ENCODE assay signal across 14 mouse cellular contexts in the genomic region with DNA sequence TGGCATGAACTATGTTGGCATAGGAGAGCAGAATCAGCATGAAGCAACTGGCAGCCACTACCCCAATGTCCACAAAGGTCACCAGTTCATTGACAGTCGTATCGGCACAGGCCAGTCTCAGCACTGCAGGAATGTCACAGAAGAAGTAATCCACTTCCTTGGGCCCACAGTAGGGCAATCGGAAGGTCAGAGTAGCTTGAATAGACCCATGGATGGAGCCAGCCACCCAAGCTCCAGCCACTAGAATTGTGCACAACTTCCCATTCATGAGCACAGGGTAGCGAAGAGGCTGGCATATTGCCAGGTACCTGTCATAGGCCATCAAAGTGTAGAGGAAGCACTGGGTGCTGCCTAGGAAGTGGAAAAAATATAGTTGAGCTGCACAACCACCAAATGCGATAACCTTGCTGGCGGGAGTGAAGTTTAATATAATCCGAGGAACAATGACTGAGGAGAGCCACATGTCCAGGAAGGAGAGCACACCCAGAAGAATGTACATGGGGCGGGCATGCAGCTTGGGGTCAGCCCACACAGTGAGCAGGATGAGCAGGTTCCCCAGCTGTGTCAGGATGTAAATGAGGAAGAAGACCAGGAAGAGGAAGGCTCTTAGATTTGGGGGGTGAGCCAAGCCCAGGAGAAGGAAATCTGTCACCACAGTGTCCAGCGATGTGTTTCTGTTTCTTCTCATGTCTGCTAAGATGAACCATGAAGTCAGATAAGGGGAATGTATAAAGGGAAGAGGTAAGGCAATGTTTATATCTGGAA. TPM values are rescaled to one million over a fixed set of nuclear protein-coding genes. Genes with fewer than 3 reads are reported as not detected.
"Had no signal": no experiment of that assay in that cellular context is flagged by ENCODE, and none has a peak within 500 bp of the region (broad histone marks: within the 10 kb centered on the region; RNA-seq: fewer than 3 reads in every experiment).

No protein-coding gene starts in this region.

RNA-seq across cellular contexts. Expression of gene Olfr1511, which starts 6.9 kb away (rescaled TPM):
- total RNA-seq: layer of hippocampus, postnatal 25 days; left cerebral cortex, adult 2 months; left cerebral cortex, postnatal 14 days; midbrain, postnatal 0 days; neutrophil, adult 5-6 weeks had no signal
- polyA plus RNA-seq: limb, embryonic 10.5 days; limb, embryonic 14.5 days; liver, embryonic 11.5 days; liver, embryonic 15.5 days; lung, adult 2 months; midbrain, embryonic 13.5 days; myocyte; neural tube, embryonic 12.5 days had no signal

RNA-seq across cellular contexts. Expression of gene Olfr1512, which starts 11.3 kb away (rescaled TPM):
- total RNA-seq: layer of hippocampus, postnatal 25 days; left cerebral cortex, adult 2 months; left cerebral cortex, postnatal 14 days; midbrain, postnatal 0 days; neutrophil, adult 5-6 weeks had no signal
- polyA plus RNA-seq: limb, embryonic 10.5 days; limb, embryonic 14.5 days; liver, embryonic 11.5 days; liver, embryonic 15.5 days; lung, adult 2 months; midbrain, embryonic 13.5 days; midbrain, postnatal 0 days; myocyte; neural tube, embryonic 12.5 days; stomach, postnatal 0 days had no signal

RNA-seq across cellular contexts. Expression of gene Olfr1510, which starts 23.9 kb away (rescaled TPM):
- total RNA-seq: layer of hippocampus, postnatal 25 days; left cerebral cortex, adult 2 months; left cerebral cortex, postnatal 14 days; midbrain, postnatal 0 days; neutrophil, adult 5-6 weeks had no signal
- polyA plus RNA-seq: limb, embryonic 10.5 days; limb, embryonic 14.5 days; liver, embryonic 11.5 days; liver, embryonic 15.5 days; lung, adult 2 months; midbrain, embryonic 13.5 days; midbrain, postnatal 0 days; myocyte; neural tube, embryonic 12.5 days had no signal

RNA-seq across cellular contexts. Expression of gene Olfr1513, which starts 34.1 kb away (rescaled TPM):
- total RNA-seq: layer of hippocampus, postnatal 25 days; left cerebral cortex, adult 2 months; left cerebral cortex, postnatal 14 days; midbrain, postnatal 0 days; neutrophil, adult 5-6 weeks had no signal
- polyA plus RNA-seq: limb, embryonic 10.5 days; limb, embryonic 14.5 days; liver, embryonic 11.5 days; liver, embryonic 15.5 days; lung, adult 2 months; midbrain, embryonic 13.5 days; midbrain, postnatal 0 days; myocyte; neural tube, embryonic 12.5 days; stomach, postnatal 0 days had no signal

RNA-seq across cellular contexts. Expression of gene Olfr1509, which starts 52.5 kb away (rescaled TPM):
- total RNA-seq: layer of hippocampus, postnatal 25 days; left cerebral cortex, adult 2 months; left cerebral cortex, postnatal 14 days; midbrain, postnatal 0 days; neutrophil, adult 5-6 weeks had no signal
- polyA plus RNA-seq: limb, embryonic 10.5 days; limb, embryonic 14.5 days; liver, embryonic 11.5 days; liver, embryonic 15.5 days; lung, adult 2 months; midbrain, embryonic 13.5 days; midbrain, postnatal 0 days; myocyte; neural tube, embryonic 12.5 days; stomach, postnatal 0 days had no signal
